Mouse (Mus musculus): ENCODE results near the gene Jup.
"Not testable (repeated sequence)": the region's sequence is repeated elsewhere in the genome, so short reads cannot be mapped to it uniquely, and the experiment has no call there.

Gene Jup

DNA sequence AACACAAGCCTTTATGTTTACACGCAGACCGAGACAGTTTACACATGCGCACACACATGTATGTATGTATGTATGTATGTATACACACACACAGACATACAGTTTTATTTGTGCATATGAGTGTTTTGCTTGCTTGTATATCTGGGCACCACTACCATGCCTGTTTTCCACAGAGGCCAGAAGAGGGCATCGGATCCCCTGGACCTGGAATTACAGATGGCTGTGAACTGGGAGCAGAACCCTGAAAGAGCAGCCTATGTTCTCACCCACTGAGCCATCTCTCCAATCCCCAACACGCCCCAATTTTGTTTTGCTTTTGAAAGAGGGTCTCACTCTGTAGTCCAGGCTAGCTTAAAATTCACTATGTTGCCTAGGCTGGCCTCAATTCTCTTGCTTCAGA is 40.2 kb downstream of the Jup start:
- DNase-seq (ENCODE audit: low read depth, low spot score), result no peak

DNA sequence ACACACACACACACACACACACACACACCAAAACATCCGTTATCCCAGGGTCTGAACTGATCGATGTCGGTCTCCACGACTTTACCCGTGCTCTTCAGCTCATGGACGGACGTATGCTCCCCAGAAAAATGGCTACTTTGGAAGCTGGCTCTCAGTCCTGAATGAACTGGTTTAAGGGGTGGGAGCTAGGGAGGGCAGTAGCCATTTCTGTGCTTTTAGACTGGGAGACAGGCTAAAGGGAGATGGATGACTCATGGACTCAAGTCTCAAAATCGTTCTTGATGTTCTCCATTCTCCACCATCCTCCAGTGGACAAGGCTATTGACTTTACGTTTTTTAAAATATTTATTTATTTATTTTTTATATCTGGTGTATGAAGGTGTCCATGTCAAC is 40.7 kb downstream of the Jup start:
- DNase-seq (ENCODE audit: low read depth, low spot score), result no peak

DNA sequence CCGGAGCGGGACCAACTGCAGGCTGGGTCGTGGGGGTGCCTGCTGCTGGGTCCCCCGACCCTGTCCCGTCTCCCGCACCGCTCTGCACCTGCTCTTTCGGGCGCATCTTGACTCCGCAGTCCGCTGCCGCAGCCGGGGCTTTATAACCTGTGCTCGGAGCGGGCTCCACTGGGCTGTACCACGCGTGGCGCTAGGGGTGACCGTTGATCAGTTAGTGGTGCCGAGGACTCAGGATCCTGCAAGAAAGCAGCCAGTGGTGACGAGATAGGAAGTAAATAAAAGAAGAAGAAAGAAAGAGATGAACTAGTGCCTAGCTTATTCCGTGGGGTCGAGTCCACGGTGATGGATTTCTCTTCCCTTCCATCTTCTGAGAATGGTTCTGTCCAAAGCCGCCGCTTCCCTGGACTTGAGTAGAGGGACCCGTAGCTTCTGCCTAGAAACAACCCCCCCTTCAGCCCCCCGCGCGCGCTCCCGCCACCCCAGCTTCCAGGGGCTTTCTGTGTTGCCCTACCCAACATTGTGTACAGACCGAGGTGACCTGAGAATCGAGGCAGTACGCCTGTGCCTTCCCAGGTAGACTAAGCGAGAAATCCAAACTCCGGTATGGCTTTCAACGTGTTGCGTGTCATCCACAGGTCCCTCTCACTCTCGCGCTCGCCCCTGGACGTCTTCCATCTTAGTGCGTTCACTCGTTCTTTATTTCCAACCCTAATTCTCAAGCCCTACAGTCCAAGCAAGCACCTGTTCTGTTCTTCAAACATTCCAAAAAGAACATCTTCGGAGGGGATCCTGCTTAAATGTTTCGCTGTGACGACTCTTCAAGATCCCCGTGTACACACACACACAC is 41.4 kb downstream of the Jup start, which contains the start of gene Hap1:
Hap1 (minus strand) TSS at position 157 of the 847 bp plus-strand sequence.
- DNase-seq (ENCODE audit: low read depth, low spot score), result peak; percentile 77

DNA sequence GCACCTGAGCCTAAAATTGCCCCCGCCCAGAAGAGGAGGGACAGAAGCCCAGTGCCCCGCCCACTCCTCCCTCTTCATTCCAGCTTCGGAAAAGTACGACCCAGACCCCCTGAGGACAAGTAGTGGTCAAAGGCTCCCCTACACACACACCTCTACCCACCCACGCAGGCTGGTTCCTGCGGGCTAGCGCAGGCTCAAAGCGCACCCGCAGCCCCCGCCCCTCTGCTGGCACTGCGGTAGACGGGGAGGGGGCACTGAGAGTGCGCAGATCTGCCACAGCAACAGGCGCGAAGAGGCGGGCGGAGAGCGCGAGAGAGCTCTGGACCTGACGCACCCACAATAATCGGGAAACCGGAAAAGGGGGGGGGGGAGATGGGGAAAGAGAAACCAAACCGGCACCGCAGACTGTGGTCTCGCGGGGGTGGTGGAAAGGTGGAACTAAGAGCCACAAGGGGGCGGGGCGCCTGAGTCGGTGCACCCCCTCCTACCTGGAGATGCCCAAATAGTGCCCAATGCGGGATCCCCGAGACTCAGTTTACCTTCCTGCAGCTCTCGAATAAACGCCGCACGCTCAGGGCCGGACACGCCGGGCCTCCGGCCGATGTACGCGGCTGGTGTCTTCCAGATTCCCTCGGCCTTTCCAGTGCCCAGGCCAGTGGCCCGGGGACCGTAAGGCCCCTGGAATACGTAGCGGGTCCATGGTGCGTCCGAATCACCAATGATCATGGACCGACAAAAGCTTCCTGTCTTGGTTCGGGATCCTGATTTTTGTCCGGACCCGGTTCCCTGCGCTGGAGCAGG is 42.2 kb downstream of the Jup start:
- DNase-seq (ENCODE audit: low read depth, low spot score), result no peak

DNA sequence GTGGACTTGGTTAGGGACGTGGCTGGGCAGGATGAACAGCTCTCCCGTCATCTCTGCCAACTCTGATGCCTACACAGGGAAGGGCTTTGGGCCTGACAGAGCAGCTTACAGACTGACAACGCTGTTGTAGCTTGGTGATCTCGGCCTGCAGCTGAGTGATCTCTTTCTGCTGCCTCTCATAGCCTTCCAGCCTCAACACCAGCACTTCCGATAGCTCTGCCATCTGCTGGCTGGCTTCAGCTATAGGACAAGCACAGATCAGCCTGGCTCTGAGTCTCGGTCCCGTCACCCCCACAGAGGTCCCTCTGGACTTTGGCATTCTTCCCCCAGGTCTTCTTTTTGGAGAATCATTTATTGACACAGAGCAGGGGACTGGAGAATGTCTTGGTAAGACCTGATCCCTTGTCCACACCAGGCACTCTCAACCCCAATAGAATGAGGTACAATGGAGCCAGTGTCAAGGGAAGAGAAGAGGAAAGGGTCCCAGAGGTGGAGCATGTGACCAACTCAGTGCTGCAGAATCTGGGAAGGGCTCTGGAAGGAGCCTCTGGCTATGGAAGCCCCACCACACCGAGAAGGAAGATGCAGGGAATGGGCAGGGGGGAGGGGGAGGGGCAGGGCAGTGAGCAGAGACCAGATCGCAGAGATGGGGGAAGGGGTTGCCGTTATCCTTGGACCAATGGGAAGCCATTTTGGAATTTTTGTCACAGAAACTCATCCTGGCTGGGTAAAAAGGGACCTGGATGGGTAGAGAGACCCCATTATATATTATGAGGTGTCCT is 45.3 kb downstream of the Jup start:
- no peak for DNase-seq (ENCODE audit: low read depth, low spot score)

DNA sequence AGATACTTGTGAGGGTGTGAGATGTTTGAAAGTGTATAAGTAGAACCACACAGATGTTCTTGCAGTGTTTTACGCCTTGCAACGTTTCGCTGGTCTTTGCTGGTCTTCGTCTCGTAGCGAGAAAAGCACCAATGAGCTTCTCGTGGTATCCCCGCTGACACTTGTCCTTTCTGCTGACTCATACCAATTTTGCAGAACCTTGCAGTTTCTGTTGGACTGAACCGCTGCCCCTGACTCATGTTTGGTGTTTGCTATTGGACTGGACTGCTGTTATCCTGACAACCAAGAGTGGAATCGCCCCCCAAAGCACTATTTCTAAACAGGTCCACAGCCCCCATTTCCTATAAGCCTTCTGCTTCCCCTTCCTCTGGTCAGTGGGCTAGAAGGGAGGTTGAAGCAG is 53.3 kb downstream of the Jup start:
- DNase-seq (ENCODE audit: low read depth, low spot score), result no peak

DNA sequence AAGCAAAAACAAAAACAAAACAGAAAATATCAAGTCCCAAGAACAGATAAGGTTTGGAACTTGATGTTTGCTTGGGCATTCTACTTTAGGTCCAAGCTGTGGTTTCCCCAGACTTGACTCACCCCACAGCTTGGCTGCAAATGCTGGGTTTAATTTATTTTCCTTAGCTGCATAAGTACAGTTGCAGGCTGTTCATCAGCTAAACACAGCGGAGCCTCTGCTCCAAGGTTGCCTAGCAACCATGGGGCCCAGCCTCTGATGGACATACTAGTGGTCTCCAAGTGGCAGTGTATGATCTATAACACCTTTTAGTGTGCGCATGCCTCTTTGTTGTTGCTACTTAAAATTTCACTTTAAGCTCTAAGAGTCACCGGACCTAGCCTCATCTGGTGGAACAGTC is 61.8 kb downstream of the Jup start:
- no peak for DNase-seq (ENCODE audit: low read depth, low spot score)

DNA sequence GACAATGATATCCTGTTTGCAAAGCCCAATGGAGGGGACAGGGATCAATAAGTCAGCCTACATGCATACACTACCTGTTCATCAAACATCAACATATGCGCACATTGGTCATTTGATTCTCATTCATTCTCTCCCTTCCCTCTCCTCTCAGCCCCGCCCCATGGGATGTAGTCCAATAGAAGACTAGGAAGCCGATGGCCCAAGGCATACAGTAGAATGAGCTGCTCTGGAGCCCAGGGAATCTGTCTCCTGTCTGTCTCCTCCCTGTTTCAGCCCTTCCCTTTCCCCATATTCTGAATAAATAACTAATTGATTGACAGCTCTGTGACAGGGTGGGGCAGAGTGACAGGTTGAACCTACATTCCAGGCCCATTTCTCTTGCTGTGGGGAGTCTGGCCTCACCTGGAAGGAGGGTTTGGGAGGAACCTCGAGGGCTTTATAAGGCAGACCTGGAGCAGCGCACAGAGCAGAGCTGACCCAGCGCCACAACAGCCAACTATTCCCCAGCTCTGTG is 63.6 kb downstream of the Jup start, which contains the start of gene Gast:
Gast (plus strand) TSS at position 464 of the 514 bp plus-strand sequence.
- no peak for DNase-seq (ENCODE audit: low read depth, low spot score)

DNA sequence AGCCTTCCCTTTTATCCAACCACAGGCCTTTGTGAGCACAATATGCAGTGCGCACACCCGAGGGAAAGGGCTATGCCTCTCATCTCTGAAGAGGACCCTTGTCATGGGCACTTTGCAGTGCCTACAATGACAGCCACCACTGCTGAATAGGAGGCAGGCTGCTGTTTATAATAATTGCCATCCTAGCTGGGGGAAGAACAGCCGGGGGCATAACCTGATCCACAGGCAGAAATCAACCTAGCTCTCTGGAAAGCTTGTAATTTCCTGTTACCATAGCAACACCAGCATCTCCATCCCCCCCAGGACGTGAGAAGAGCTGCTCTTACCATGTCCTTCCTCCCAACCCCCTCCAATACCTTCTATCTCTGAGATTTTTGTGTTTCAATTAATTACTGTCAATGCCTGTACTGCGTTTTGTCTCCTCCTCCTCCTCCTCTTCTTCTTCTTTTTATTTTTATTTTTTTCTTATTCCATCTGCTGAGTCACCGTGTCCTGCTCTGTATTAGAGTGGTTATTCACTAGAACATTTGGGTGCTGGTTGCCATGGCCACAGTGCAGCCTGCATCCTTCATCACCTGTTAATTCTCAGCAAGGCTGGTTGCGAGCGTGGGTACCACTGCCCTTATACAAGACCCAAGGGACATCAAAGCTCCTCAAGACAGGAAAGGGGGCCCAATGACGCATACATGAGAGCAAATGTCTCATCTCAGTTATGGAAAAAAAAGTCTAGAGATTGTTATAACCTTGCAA is 64.6 kb downstream of the Jup start:
- no peak for DNase-seq (ENCODE audit: low read depth, low spot score)

DNA sequence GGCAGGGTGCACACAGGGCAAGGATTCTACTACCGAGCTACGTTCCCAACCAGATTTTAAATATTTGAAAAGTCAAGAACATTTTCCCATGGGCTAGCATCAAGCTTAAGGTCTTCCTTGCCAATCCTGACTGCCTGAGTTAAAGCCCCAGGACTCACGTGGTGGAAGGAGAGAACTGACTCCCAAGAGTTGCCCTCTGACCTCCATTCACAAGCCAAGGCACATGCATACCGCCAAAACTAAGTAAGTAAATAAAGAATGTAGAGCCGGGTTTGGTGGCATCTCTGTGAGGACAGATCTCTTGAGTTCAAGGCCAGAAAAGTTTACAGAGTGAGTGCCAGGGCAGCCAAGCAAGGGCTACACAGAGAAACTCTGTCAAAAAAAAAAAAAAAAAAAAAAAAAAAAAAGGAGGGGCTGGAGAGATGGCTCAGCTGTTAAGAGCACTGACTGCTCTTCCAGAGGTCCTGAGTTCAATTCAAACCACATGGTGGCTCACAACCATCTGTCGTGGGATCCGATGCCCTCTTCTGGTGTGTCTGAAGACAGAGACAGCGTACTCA is 66.7 kb downstream of the Jup start:
- DNase-seq (ENCODE audit: low read depth, low spot score), result not testable (repeated sequence)

DNA sequence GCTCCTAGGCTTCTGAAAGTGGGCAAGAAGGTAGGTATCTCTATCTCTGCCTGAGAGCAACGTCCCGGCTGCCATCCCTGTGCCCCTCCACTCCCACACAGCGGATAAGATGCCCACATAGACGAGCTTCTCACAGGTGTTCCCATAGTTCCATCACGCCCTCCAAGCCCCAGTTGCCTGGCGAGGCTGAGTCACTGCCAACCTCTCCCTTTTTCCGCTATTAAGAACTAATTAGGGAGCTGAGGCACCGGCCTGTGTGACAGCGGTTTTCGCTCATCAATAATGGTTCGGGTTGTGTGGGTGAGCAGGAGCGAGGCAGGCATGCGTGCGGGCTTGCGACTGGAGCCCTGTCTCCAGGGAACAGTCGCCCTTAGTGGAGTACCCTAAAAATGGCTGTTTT is 67.3 kb downstream of the Jup start:
- DNase-seq (ENCODE audit: low read depth, low spot score), result no peak

DNA sequence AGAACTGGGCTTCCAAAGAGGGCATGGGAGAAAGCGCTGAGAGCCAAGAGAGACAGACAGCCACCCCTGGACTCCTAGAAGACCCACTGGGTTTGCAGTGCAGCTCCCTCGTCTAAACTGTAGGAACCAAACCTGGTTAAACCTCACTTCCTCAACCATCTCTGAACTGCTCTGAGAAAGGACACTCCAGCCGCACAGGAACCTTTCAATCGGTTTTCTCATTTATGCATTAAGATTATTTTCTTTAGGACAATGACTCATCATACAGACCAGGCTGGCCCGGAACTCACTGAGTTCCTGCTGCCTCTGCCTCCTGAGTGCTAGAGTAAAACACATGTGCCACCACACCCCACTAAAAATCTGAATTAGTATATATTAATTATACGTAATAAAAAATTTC is 69.8 kb downstream of the Jup start:
- no peak for DNase-seq (ENCODE audit: low read depth, low spot score)

DNA sequence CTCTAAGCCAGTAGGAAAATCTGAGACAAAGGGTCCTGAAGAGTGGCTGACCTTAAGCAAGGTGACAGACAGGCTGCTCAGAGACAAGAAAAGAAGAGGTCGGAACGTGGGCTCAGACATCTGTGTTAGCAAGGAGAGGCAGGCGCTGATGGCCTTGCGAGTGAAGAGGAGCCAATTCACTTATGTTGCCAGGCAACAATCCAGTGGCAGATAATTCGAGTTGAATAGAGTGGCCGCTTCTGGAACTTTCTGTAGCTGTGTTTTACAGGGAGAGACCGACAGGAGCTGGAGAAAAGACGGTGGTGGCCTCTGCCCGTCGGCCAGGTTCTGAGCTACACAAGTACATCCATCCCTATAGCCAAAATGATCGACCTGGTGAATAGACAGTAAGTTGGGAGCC is 70.2 kb downstream of the Jup start:
- DNase-seq (ENCODE audit: low read depth, low spot score), result no peak

DNA sequence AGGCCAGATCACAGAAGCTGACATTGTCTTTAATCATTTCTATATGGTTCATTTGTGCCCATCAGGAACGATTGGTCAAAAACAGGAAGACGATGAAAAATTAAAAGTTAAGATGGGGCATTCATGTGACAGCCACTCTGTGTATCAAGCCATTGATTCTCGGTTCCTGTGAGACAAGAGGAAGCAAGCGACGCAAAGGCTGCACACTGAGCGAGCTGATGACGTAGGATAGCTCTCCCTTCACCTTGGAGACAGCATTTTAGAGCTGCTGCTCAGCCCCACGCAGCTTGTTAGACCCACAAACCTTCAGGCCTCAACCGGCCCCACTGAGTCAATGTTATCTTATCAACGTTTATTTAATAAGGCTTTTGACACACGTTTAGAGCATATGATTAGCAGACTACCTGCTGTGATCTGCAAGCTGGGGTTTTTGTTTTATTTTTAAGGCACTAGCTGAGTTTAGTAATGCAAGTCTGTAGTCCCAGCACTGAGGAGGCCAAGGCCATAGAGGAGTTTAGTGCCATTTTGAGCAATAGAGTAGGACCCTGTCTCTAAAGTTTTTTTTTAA is 72.4 kb downstream of the Jup start:
- no peak for DNase-seq (ENCODE audit: low read depth, low spot score)

DNA sequence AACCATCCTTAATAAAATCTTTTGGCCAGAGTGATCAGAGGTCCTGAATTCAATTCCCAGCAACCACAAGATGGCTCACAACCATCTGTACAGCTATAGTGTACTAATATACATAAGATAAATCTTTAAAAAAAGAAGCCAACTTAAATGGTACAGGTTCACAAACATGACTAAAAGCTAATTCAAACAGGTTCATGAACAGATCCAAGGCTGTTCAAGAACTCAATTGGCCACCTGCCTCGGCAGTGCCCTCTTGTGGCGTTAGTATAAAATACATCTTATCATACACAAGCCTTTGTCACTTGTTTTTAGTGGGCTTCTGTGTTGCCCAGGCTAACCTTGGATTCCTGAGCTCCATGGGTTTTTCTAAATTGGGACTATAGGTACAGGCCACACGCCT is 74.0 kb downstream of the Jup start:
- peak; percentile 81 for DNase-seq (ENCODE audit: low read depth, low spot score)

DNA sequence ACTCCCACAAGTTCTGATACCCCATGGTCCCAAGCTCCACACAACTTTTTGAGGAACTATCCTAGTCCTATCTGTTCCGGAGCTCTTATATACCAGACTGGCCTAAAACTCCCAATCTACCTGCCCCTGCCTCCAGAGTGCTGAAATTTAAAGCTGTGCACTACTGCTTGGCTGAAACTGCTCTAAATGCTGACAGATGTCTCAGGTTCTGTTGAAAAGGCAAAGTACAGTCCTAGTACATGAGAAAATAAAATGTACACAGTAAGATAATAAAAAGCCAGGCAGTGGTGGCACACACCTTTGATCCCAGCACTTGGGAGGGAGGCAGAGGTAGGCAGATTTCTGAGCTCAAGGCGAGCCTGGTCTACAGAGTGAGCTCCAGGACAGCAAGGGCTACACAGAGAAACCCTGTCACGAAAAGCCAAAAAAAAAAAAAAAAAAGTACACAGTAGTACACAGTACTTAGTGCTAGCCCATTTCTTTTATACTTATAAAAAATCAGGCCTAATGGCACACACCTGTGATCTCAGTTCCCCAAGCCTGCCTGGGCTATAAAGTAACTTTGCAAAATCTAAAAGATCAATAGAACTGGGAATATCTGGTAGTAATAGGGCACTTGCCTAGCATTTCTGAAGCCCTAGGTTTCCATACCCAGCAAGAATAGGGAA is 74.8 kb downstream of the Jup start:
- no peak for DNase-seq (ENCODE audit: low read depth, low spot score)

DNA sequence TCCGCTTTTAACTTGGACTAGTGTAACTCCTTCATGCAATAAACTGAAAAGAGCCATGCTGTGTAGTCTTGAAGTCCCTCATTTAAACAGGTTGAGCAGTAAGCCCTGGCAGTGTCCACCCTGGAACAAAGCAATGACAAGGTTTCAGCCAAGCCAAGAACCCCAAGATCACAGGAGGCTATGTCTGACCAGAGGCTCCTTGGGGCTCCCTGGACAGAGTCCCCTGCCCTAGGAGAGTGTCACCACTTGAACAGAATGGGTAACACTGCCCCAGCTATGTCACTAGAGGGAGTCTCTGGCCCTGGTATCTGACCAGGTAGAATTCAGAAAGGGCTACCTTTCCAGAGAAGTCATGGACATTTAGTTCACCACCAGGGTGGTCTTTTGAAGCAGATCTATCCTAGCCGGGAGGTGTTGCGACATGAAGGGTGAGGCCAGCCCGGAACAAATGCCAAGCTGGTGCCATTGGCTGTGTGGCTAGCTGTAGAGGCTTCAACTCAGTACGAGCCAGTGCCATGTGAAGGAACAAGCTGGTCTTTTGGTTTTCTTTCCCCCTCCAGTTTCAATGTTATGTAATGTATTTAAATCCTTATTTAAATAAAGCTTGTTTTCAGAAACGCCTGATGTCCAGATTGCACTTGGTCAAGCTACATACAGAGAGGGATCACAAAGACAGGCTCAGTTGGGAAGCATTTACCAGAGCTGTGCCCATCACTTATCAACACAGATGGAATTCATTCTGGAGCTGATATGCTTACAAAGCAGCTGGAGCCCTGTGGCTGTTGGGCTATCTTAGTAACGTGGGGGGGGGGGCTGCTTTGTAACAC is 75.9 kb downstream of the Jup start:
- DNase-seq (ENCODE audit: low read depth, low spot score), result not testable (repeated sequence)

DNA sequence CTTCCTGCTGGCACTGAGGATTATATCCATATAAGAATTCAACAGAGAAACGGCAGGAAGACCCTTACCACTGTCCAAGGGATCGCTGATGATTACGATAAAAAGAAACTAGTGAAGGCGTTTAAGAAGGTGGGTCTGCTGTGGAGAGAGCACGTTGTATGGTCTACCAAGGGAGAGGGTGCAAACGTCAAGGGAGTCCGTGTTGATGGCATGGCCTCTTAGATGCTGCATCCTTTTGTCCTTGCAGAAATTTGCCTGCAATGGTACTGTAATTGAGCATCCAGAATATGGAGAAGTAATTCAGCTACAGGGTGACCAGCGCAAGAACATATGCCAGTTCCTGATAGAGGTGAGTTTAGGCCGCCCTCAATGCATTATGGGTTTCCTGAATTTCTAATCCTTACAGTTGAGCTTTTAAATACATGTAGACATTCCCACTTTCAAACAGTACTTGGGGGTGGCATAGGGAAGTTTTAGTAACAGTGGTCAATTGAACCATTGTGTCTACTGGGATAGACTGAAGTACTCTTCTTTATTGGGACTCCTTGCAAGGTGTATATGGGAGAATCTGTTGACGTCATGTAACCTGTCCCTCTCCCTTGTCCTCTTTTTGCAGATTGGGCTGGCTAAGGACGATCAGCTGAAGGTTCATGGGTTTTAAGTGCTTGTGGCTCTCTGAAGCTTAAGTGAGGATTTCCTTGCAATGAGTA is 76.7 kb downstream of the Jup start:
- not testable (repeated sequence) for DNase-seq (ENCODE audit: low read depth, low spot score)

All from forelimb bud, embryonic 11.5 days (tissue).